Mouse (Mus musculus): Measurements from ENCODE around the gene Amn.

- TF ChIP-seq GATA1 (IDR thresholded peaks at IDR 0.05; ENCODE audit: borderline replicate concordance, low read length) (no peak), FLI1 (IDR thresholded peaks at IDR 0.05; ENCODE audit: low read length) (no peak)
Measured at GRCm38 (mm10) chr12:111271966-111272365, 1.1 kb downstream of the Amn start.

Data from megakaryocyte, embryonic 14.5 days (primary cell).